25 mouse cellular contexts compared by ENCODE assay signal in genomic region chr10:121261036-121261592, GRCm38 (mm10).
"Had no signal": no experiment of that assay in that cellular context is flagged by ENCODE, and none has a peak within 500 bp of the region (broad histone marks: within the 10 kb centered on the region; RNA-seq: fewer than 3 reads in every experiment).

No protein-coding gene starts in this region.

- DNase-seq: gastrocnemius, postnatal 14 days; gastrocnemius, postnatal 36 days; heart, adult 11 months; heart, adult 2 months; heart, postnatal 14 days; heart, postnatal 36 days; kidney, adult 11 months; kidney, adult 2 months; kidney, adult 9 months; kidney, postnatal 14 days; kidney, postnatal 36 days; layer of hippocampus, adult 9-11 months; layer of hippocampus, postnatal 36 days; left cerebral cortex, postnatal 4 days had no signal

- H3K9ac ChIP-seq: heart, embryonic 13.5 days; heart, embryonic 15.5 days; hindbrain, embryonic 13.5 days; hindbrain, embryonic 15.5 days; kidney, embryonic 15.5 days; limb, embryonic 13.5 days; limb, embryonic 15.5 days had no signal

- ATAC-seq: hindbrain, postnatal 0 days; intestine, embryonic 16.5 days had no signal

- H3K4me2 ChIP-seq: heart, embryonic 11.5 days; heart, embryonic 13.5 days; heart, embryonic 15.5 days; hindbrain, embryonic 13.5 days; hindbrain, embryonic 15.5 days; kidney, embryonic 15.5 days; limb, embryonic 13.5 days; limb, embryonic 15.5 days had no signal

- H3K27me3 ChIP-seq: heart, embryonic 15.5 days; hindbrain, embryonic 15.5 days; kidney, embryonic 15.5 days; limb, embryonic 15.5 days had no signal

- H3K4me1 ChIP-seq: heart, embryonic 13.5 days; heart, embryonic 15.5 days; hindbrain, embryonic 13.5 days; hindbrain, embryonic 15.5 days; limb, embryonic 15.5 days had no signal

- H3K36me3 ChIP-seq: heart, embryonic 13.5 days; heart, embryonic 15.5 days; hindbrain, embryonic 15.5 days; kidney, embryonic 15.5 days; limb, embryonic 13.5 days; limb, embryonic 15.5 days had no signal

- H3K4me3 ChIP-seq: heart, adult 2 months; heart, embryonic 13.5 days; heart, embryonic 15.5 days; hindbrain, embryonic 13.5 days; hindbrain, embryonic 15.5 days; kidney, embryonic 15.5 days; limb, embryonic 13.5 days; limb, embryonic 15.5 days had no signal

- H3K27ac ChIP-seq: heart, adult 2 months; heart, embryonic 13.5 days; heart, embryonic 15.5 days; hindbrain, embryonic 13.5 days; hindbrain, embryonic 15.5 days; hindbrain, postnatal 0 days; kidney, embryonic 15.5 days; kidney, postnatal 0 days; limb, embryonic 13.5 days; limb, embryonic 15.5 days had no signal

- H3K9me3 ChIP-seq: heart, embryonic 13.5 days; heart, embryonic 15.5 days; hindbrain, embryonic 13.5 days; hindbrain, embryonic 15.5 days; kidney, embryonic 15.5 days; limb, embryonic 13.5 days; limb, embryonic 15.5 days had no signal
